Mouse (Mus musculus) liver, embryonic 11.5 days (tissue): ENCODE measurements around the gene Ptpru. TPM values are rescaled to one million over a fixed set of nuclear protein-coding genes. Genes with fewer than 3 reads are reported as not detected.

Source experiments
- ATAC-seq: fragments of 200-750 bp; cut with Nextera tagmentation; replicated peaks from 2 replicates; pipeline ENCODE4 v1.8.0; 2017; ENCODE audit warnings: moderate number of reproducible peaks, mild to moderate bottlenecking, moderate TSS enrichment, moderate library complexity; ENCODE audit not compliant: low FRiP score
- DNase-seq: peaks from one replicate; pipeline ENCODE4 v3.0.0-alpha.2; 2017; ENCODE audit warnings: low spot score
- H3K27ac ChIP-seq: fragments of 300-500 bp; sonication (generic); 2 replicates; pipeline ENCODE4 v1.5.1; 2014; ENCODE audit warnings: mild to moderate bottlenecking, low read depth, low read length, control low read depth
- H3K27me3 ChIP-seq: fragments of 300-500 bp; sonication (generic); replicated peaks from 2 replicates; pipeline ENCODE4 v1.6.1; 2014; ENCODE audit warnings: low read length, mixed read lengths; ENCODE audit not compliant: control insufficient read depth, insufficient read depth
- H3K36me3 ChIP-seq: fragments of 300-500 bp; sonication (generic); 2 replicates; pipeline ENCODE4 v1.6.1; 2014; ENCODE audit warnings: mild to moderate bottlenecking, low read length, moderate library complexity, mixed read lengths; ENCODE audit not compliant: control insufficient read depth, insufficient read depth
- H3K4me1 ChIP-seq: fragments of 300-500 bp; sonication (generic); replicated peaks from 2 replicates; pipeline ENCODE4 v1.6.1; 2014; ENCODE audit warnings: low read length, mixed read lengths; ENCODE audit not compliant: control insufficient read depth, insufficient read depth
- H3K4me2 ChIP-seq: fragments of 300-500 bp; sonication (generic); 2 replicates; pipeline ENCODE4 v1.6.1; 2014; ENCODE audit warnings: mild to moderate bottlenecking, control low read depth, moderate library complexity
- H3K4me3 ChIP-seq: fragments of 300-500 bp; sonication (generic); 2 replicates; pipeline ENCODE4 v1.5.1; 2014; ENCODE audit warnings: low read depth, low read length, control low read depth
- H3K9ac ChIP-seq: fragments of 300-500 bp; sonication (generic); 2 replicates; pipeline ENCODE4 v1.6.1; 2014; ENCODE audit warnings: low read depth, low read length, control low read depth
- H3K9me3 ChIP-seq: fragments of 300-500 bp; sonication (generic); 2 replicates; pipeline ENCODE4 v1.6.1; 2016; ENCODE audit warnings: low read length, inconsistent platforms, mixed read lengths; ENCODE audit not compliant: control insufficient read depth
- WGBS: fragments of 180-500 bp; shearing (Covaris S2); extraction: QIAGEN DNeasy Blood & Tissue Kit; methylation state at CpG from one replicate; pipeline ENCODE4 v1.1.7; 2014; 5-methylcytosine and 5-hydroxymethylcytosine counted together
- polyA plus RNA-seq: library from polyadenylated mRNA; unstranded; fragments of >200 nt; fragmentation: Nextera tagmentation; extraction: Ambion mirVana; gene quantifications from 2 replicates; pipeline ENCODE4 v1.2.1, GENCODE M21; 2014

Gene Ptpru
- polyA plus RNA-seq, 1 experiment from 2014 or later, result 5.8 TPM

GRCm38 (mm10) chr4:131722121-131722841 is 115.8 kb downstream of the Ptpru start:
- Histone ChIP-seq H3K9ac (no peak overlapping the region), H3K9me3 (no peaks in the 10 kb centered on the region), H3K4me1 (0 out of 2 replicates have a peak, but pooled peaks cover 6% of the 10 kb centered on the region), H3K27ac (no peak overlapping the region), H3K36me3 (no peaks in the 10 kb centered on the region), H3K4me3 (no peak overlapping the region), H3K27me3 (no peaks in the 10 kb centered on the region), H3K4me2 (no peak overlapping the region)
- ATAC-seq, result no peak
- no peak for DNase-seq
- 31% methylated on average over 8 of the region's 8 CpGs for WGBS

GRCm38 (mm10) chr4:131719151-131719550 is 118.9 kb downstream of the Ptpru start:
- H3K4me3 ChIP-seq, result no peak overlapping the region
- H3K36me3 ChIP-seq, result no peaks in the 10 kb centered on the region
- H3K27me3 ChIP-seq, result no peaks in the 10 kb centered on the region
- H3K4me2 ChIP-seq, result no peak overlapping the region
- H3K9ac ChIP-seq, result no peak overlapping the region
- no peaks in the 10 kb centered on the region for H3K9me3 ChIP-seq
- 66% methylated on average over 5 of the region's 5 CpGs for WGBS
- ATAC-seq, result no peak
- 0 out of 2 replicates have a peak, but pooled peaks cover 6% of the 10 kb centered on the region for H3K4me1 ChIP-seq
- no peak for DNase-seq
- no peak overlapping the region for H3K27ac ChIP-seq

Other genes with a start within 250 kb of the Ptpru start
- 59.3 and 64.4 TPM in 2 replicates for gene Mecr, start 5.2 kb upstream of the Ptpru start, polyA plus RNA-seq
- 113 and 118 TPM in 2 replicates for gene Srsf4, start 35.3 kb upstream of the Ptpru start, polyA plus RNA-seq
- gene Tmem200b, start 83.5 kb upstream of the Ptpru start, polyA plus RNA-seq, result 0.78 and 1.2 TPM in 2 replicates
- 0.10 and 0.11 TPM in 2 replicates for gene Gm10300, start 236.4 kb upstream of the Ptpru start, polyA plus RNA-seq
- gene Epb41, start 237.0 kb upstream of the Ptpru start, polyA plus RNA-seq, result 108 and 116 TPM in 2 replicates